Mouse (Mus musculus) bone marrow, adult 2 months (tissue): Measurements from ENCODE around the gene Wnk2. TPM values are rescaled to one million over a fixed set of nuclear protein-coding genes. Genes with fewer than 3 reads are reported as not detected.

ENCODE experiments used
- H3K27ac ChIP-seq: fragments of 200-500 bp; 2 replicates; pipeline ENCODE4 v1.5.1; 2012; ENCODE audit warnings: low read depth, mild to moderate bottlenecking, control low read depth, inconsistent platforms, low read length; ENCODE audit not compliant: control insufficient read depth, poor library complexity, insufficient read depth
- H3K4me1 ChIP-seq: fragments of 200-500 bp; 2 replicates; pipeline ENCODE4 v1.6.1; 2011; ENCODE audit warnings: low read length; ENCODE audit not compliant: control insufficient read depth, insufficient read depth
- H3K4me3 ChIP-seq: fragments of 200-500 bp; replicated peaks from 2 replicates; pipeline ENCODE3; 2011; ENCODE audit warnings: mild to moderate bottlenecking, low read depth, low read length, control low read depth; ENCODE audit not compliant: control insufficient read depth
- CTCF ChIP-seq: fragments of 200-500 bp; IDR thresholded peaks from 2 replicates; pipeline ENCODE4 v1.5.1; 2011; ENCODE audit warnings: low read length, control low read depth; ENCODE audit not compliant: control insufficient read depth, insufficient read depth
- POLR2A ChIP-seq: fragments of 200-500 bp; IDR thresholded peaks from 2 replicates; pipeline ENCODE4 v1.6.1; 2011; ENCODE audit warnings: low read depth, mild to moderate bottlenecking, control low read depth, low read length, borderline replicate concordance; ENCODE audit not compliant: control insufficient read depth
- WGBS: fragments of 180-500 bp; shearing (Covaris S2); methylation state at CpG from one replicate; pipeline ENCODE4 v1.1.7; 2018; 5-methylcytosine and 5-hydroxymethylcytosine counted together
- polyA plus RNA-seq: library from polyadenylated mRNA; stranded (reverse); fragments of >200 nt; gene quantifications from 2 replicates; pipeline ENCODE4 v1.2.4, GENCODE M21; 2011; ENCODE audit warnings: low replicate concordance; ENCODE audit not compliant: missing spikeins, insufficient read depth, insufficient read length

The Wnk2 gene
- polyA plus RNA-seq, 1 experiment, result not detected

DNA sequence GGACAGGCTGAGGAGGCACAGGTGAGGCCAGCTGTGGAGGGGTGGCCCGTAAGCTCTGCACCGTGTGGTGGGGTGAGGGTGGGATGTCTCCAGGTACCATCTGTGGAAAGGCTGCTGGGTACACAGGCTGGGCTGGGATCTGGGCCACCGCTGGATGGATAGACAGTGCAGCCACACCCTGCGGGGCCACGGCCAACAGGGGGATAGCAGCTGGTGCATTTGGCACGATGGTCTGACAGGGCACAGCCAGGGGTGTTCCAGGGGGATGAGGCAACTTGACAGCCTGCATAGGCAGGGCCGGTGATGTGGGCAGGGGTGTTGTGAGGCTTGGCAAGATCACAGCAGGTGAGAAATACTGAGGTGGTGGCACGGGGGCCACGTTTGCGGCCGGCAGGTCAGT lies 71.6 kb downstream of the Wnk2 start:
- WGBS, result 90% methylated on average over 11 of the region's 11 CpGs
- Histone ChIP-seq H3K27ac (no peak overlapping the region), H3K4me1 (no peaks in the 10 kb centered on the region), H3K4me3 (no peak overlapping the region)
- TF ChIP-seq POLR2A, result no peak
- no peak for TF ChIP-seq CTCF

DNA sequence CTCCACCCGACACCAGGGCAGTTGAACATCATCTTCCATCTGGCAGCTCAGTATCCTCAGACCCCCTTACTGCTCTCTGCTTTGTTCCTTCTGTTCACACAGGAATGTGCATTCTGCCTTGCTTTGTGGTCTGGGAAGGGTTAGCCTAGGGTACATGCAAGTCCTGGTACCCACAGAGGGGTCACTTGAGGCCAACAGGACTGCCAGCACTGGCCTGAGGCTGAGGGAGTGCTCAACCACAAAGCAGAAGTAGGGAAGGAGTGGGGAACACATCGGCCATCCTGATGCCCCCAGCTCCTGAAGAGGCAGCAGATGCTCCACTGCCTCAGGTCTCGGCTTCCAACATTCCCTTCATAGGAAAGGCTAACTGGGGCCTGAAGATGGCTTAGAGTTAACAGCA lies 72.4 kb downstream of the Wnk2 start:
- no peak overlapping the region for H3K4me3 ChIP-seq
- H3K27ac ChIP-seq, result no peak overlapping the region
- WGBS, result 47% methylated on average over 3 of the region's 3 CpGs
- no peaks in the 10 kb centered on the region for H3K4me1 ChIP-seq
- TF ChIP-seq CTCF (no peak), POLR2A (no peak)

DNA sequence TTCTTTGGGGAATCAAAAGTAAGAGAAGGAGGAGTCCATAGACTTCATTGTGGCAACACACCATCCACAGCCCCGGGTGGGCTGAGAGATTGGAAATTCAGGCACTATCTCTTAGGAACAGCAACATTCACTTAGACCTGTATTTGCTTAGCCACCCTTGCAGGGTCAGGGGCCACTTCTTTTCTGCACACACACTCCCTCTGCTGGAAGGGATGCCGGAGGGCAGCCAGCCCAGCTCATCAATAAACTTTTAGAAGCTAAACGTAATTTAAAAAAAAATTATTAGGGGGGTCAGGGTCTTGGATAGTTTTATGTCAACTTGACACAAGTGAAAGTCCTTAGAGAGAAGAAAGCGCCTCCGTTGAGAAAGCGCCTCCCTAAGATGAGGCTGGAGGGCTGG lies 74.5 kb downstream of the Wnk2 start:
- Histone ChIP-seq H3K4me3 (no peak overlapping the region), H3K4me1 (no peaks in the 10 kb centered on the region; the same call in 1 of the 2 replicates), H3K27ac (no peak overlapping the region)
- 72% methylated on average over 6 of the region's 6 CpGs for WGBS
- TF ChIP-seq POLR2A (no peak), CTCF (no peak)

DNA sequence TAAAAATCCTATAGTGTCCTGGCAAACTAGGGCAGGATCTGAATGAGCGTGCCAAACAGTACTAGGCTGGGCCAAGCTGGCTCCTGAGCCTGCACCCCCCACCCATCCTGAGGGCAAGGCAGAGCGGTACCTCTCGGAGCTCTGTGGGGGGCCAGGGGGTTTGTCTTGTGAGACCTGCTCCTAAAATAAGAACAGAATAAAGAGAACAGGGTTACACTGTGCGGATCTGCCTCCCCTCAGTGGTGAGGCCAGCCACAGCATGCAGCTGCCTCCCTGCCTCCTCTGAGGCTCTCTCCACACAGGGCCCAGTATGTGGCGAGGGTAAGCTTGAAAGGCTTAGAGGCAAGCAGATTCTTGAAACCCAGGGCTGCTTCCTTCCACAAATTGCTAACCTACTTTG lies 76.0 kb downstream of the Wnk2 start:
- WGBS, result 85% methylated on average over 5 of the region's 5 CpGs
- no peak overlapping the region for H3K4me3 ChIP-seq
- no peak overlapping the region for H3K27ac ChIP-seq
- H3K4me1 ChIP-seq, result no peaks in the 10 kb centered on the region; the same call in 1 of the 2 replicates
- TF ChIP-seq POLR2A (no peak), CTCF (no peak)

DNA sequence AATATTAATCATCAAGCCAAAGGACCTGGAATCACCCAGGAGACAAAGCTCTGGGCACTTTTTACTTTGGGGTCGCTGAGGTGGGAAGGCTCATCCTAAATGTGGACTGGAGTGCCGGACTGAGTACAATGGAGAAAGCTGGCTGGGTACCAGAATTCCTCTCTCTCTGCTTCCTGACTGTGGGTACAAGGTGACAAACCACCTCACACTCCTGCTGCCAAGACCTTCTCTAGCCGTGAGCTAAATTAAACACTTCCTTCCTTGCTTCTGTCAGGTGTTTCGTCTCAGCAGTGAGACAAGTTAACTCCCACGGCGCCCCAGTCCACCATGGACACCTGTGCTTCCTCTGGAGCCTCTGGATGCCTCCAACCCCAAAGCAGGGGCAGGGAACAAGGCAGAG lies 77.8 kb downstream of the Wnk2 start:
- Histone ChIP-seq H3K27ac (no peak overlapping the region), H3K4me1 (no peaks in the 10 kb centered on the region; the same call in 1 of the 2 replicates), H3K4me3 (no peak overlapping the region)
- WGBS, result 20% methylated on average over 6 of the region's 6 CpGs
- TF ChIP-seq POLR2A, result no peak
- TF ChIP-seq CTCF, result no peak

DNA sequence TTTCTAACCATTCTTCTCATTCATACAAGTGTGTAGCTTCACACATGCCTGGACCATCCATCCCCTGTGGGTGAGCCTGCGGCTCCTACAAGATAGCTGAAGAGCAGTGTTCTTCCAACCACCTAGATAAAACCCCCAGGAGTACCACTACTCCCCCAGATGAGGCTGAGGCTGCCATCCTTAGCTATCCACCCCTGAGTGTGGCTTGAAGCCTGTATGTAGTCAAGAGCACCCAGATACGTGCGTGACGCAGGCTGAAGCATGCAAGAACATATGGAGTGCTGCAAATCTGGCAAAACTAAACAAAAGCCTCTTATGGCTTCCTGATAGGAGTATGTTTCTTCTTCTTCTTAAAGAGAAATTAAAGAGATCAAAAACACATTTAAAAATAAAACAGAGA lies 78.4 kb downstream of the Wnk2 start:
- 71% methylated on average over 4 of the region's 4 CpGs for WGBS
- Histone ChIP-seq H3K4me1 (no peaks in the 10 kb centered on the region; the same call in 1 of the 2 replicates), H3K27ac (no peak overlapping the region), H3K4me3 (no peak overlapping the region)
- TF ChIP-seq CTCF (no peak), POLR2A (no peak)

DNA sequence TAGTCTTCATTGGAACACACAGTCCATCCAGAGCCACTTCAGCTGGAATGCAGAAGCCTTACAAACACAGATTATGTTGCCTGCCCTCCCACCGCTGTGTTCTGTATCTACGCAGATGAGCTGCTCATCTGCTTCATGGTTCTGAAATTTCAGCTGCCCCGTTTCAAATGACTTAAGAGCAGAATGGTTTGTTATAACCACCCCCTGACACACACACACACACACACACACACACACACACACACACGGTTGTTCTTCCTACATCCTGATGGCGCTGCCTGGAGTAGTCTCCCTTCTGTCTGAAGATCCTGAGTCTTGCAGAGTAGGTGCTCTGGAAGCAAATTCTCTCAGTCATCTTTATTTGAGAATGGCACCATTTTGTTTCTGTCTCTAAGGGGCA lies 83.6 kb downstream of the Wnk2 start:
- WGBS, result 79% methylated on average over 5 of the region's 5 CpGs
- no peak overlapping the region for H3K27ac ChIP-seq
- TF ChIP-seq POLR2A (no peak), CTCF (no peak)
- H3K4me1 ChIP-seq, result no peaks in the 10 kb centered on the region; the same call in 1 of the 2 replicates
- no peak overlapping the region for H3K4me3 ChIP-seq

DNA sequence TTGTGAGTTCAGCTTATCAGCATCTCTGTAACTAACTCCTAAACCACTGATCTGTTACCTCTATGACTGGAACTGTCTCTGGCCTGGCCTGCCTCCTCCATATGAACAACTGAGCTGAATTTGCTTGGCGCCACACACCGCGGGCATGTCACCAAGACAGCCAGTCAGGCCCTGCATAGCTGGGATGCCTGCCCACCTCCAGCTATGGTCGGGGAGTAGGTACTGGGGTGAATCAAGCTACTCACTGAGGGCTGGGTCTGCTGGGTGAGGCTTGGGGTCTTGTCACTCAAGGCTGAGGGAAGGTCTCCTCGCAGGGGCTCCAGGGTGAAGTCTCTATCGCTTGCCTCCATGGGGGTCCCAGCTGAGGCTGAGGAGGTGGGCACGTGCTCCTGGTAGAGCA lies 87.4 kb downstream of the Wnk2 start:
- TF ChIP-seq CTCF, result no peak
- no peak for TF ChIP-seq POLR2A
- WGBS, result 86% methylated on average over 7 of the region's 7 CpGs
- Histone ChIP-seq H3K27ac (no peak overlapping the region), H3K4me1 (no peaks in the 10 kb centered on the region; the same call in 1 of the 2 replicates), H3K4me3 (no peak overlapping the region)

DNA sequence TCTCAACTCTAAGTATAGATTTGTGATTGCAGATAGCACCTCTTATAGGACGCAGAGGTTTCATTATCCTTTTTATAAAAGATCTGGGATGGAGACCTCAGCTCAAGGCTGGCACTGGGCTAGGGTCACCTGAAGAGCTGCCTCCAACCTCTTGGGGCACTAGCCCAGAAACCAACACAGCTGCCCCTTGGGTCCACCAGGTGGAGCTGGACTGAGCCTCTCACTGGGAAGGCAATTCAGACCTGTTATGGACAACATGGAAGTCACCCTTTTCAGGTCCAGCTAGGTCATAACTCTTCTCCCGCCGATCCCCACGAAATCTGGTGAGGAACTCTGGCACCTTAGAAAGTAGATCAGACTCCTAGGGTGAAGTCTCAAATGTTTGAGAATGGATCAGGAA lies 89.3 kb downstream of the Wnk2 start:
- 71% methylated on average over 4 of the region's 4 CpGs for WGBS
- Histone ChIP-seq H3K27ac (no peak overlapping the region), H3K4me3 (no peak overlapping the region), H3K4me1 (no peaks in the 10 kb centered on the region; the same call in 1 of the 2 replicates)
- TF ChIP-seq CTCF (peak; percentile 63), POLR2A (no peak)
